Mouse (Mus musculus) CH12F3 (cell line): ENCODE data around the gene Rere.
"Not testable (repeated sequence)": the region's sequence is repeated elsewhere in the genome, so short reads cannot be mapped to it uniquely, and the experiment has no call there.

ENCODE experiments used
- in situ Hi-C: fragments of 300-500 bp; cut with MboI; formaldehyde crosslinking; loops from 2 replicates; pipeline ENCODE4 v1.14.3; 2020; ENCODE audit warnings: low sequenced_read_pairs

Gene Rere

DNA sequence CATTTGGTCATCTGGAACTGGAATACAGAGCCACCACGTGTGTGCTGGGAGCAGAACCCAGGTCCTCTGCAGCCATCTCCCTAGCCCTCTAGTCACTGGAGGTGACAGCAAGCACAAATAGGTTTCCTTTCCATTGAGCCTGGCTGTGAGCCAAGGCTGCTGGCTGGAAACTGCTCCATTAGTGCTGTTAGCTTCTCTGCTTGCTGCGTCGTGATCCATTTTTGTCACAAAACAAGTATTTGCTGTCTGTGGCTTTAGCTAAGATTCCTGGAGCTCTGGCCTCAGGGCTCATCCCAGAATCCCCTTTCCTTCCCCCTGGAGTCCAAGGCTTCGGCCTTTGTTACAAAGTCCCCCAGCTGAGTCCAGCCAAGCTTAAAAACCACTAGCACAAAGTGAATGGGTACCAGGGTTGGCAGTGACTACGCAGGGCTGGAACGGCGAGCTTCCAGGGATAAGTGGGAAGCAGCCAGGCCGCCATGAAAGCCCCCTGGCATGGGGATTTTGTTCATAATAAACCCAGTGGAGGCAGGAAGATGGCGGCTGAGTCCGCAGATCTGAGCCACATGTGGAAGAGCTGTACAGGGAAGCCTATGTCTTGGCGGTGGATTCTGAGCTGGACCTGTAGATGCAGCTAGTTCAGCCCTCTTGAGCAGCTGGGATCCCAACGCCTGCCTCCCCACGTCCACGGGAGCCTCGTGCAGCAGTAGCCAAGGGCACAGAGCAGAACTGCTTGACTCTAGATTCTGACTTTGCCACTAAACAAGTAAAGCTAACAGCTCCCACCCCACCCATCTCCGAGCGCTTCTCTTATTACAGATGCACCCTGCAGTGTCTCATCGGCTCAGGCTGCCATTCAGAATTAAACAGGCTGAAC, 30.7 kb upstream of the Rere start:
- in situ Hi-C loops = no loop called here

DNA sequence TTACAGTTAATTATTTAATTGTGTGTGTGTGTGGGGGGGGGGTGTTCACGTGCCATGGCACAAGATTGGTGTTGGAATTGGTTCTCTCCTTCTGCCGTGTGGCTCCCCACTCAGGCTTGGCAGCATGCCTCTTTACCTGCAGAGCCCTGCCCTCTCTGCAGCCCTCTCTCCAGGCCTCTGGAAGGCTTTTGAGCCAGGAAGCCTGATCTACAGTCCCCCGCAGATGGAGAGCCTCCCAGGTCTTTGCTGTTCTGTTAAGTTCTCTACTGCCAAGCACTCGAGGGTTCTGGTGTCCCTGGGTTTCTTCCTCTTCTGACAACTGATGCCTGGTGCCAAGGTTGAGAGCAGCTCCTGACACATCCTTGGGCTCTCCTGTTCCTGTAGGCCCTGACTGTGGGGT, 27.0 kb upstream of the Rere start:
- in situ Hi-C loops = no loop called here

DNA sequence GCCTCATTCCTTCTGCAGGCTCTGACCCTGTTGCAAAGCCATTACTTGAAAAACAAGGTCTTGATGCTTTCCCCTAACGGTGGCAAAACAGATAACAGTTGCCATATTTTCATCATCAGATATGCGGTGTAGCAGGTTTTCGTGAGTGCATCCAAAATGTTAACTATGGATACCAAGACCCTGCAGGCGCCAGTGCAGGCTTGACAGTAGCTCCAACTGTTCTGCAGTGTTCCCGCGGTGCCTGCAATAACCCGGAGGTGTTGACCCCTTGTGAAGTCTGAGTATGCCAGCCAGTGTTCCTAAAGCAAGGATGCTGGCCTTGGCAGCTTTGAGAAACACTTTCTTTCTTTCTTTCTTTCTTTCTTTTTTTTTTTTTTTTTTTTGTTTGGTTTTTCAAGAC, 26.3 kb upstream of the Rere start:
- in situ Hi-C loops = no loop called here

DNA sequence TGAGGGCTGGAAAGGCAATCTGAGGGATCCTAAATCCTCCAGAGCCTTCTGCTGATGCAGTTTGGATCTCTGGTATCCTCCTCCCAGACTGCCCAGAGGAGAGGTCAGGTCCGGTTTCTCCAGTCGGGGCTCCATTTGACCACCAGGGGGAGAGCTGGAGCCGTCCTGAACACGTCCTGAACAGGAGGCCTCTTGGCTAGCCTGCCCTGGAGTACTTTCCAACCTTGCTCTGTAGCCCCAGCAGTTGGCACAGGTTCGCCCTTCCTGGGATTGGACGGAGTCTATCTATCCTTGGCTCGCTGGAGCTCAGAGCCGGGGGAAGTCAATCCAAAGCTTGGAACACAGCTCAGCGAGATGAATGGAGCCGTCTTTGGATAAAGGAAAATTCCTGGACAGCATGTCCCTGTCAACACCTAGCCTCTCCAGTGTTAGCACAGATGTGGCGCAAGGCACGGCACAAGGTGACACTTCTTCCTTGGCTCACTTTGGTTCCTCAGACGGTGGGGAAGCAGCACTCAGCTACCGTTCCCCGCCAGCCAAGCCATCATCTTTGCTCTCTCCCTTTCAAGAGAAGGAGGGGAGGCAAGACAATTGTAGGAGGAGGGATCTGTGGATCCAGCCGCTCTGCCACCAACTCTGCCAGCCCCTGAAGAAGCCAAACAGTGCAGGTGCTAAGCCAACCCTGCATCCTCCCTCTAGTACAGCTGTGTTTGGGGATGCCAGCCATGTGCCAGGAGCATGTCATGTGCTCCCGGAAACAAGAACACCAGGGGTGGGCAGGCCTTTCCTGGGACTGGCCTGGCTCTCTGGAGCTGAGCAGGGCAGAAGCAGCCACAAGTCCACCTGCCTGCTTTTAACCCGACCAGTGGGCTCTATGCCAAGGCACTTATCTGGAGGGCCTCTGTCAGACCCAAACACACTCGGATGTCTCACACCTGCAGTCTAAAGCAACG, 23.9 kb upstream of the Rere start:
- in situ Hi-C loops = no loop called here

DNA sequence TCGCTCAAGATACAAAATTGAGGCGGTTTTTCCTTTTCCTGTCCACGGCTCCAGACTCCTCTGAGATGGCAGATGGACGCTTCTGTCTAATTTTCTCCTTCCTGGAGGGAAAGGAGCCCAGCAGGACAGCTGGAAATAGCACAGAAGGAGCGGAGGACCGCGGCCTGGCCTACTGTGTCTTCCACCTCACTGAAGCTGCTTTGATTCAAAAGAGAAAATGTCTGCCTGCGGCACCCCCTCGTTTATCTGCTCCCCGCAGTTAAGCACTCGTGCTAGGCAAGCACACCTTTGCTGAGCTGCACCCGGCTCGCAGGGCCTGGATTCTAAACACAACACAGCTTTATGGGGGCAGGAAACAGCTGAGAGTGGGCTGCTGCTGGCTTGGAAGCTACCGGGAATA, 23.1 kb upstream of the Rere start:
- in situ Hi-C loops = no loop called here

- in situ Hi-C loops = no loop called here
These were observed 21.9 kb upstream of the Rere start for GRCm38 (mm10) chr4:150259577-150259976.

GRCm38 (mm10) chr4:150260111-150260510, 21.3 kb upstream of the Rere start:
- in situ Hi-C loops = loop anchor here (5.0 kb wide), 1 partner anchor 207 kb away; no protein-coding TSS in a partner anchor

DNA sequence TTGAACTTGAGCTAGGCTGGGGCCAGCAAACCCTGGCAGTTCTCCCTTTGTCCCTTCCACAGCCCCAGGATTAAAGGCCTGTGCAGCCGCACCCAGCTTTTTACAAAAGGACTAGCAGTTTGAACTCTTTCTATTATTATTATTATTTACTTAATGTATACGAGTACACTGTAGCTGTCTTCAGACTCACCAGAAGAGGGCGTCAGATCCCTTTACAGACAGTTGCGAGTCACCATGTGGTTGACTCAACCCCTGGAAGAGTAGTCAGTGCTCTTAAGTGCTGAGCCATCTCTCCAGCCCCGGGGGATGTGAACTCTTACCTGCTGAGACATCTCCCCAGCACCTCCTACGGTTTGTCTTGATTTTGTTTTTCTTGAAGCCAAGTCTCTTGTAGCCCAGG, 20.7 kb upstream of the Rere start:
- in situ Hi-C loops = loop anchor here (5.0 kb wide), 1 partner anchor 207 kb away; no protein-coding TSS in a partner anchor

DNA sequence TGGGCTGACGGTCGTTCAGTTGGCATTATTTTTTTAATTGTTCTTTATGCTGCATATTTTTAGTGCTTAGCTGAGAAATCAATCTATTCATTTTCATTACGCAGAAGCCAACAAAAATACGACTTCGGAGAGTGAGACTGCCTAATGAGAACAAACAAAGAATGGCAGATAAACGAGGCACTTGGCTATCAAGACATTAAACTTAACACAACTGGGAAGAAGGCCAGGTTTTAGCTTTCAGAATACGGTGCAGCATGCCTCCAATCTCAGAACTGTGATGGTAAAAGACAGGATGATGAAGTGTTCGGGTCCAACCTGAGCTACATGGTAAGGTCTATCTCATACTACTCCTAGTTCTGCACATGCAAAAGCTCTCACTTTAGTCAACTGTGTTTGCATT, 19.1 kb upstream of the Rere start:
- in situ Hi-C loops = loop anchor here (5.0 kb wide), 1 partner anchor 205 kb away; no protein-coding TSS in a partner anchor

DNA sequence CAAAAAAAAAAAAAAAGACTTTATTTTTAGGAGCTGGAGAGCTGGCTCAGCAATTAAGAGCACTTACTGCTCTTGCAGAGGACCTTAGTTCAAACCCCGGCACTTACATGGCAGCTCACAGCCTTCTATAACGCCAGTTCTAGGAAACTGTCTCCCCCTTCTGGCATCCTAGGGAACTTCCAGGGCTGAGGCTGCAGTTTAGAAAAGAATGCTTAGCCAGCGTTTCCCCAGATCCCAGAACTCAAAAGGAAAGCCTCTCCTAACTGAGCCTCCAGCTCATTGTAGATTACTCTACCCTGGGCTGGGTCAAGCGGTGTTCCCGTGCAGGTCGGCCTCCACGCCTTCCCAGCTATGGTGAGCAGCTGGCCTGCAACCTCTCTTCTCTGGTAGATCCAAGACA, 16.5 kb upstream of the Rere start:
- in situ Hi-C loops = loop anchor here (5.0 kb wide), 1 partner anchor 202 kb away; no protein-coding TSS in a partner anchor

DNA sequence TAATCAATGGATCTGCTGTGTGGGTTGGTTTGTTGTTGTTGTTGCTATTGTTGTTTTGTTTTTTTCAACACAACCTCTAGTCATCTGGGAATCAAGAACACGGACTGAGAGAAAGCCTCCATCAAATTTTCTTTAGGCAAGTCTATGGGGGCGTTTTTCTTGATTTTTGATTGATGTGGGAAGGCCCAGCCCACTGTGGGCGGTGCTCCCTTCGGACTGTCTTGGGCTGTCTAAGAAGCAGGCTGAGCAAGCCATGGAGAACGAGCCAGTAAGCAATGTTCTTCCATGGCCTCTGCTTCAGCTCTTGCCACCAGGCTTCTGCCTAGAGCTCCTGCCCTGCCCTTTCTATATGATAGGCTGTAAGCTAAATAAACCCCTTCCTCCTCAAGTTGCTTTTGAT, 16.0 kb upstream of the Rere start:
- in situ Hi-C loops = no loop called here

DNA sequence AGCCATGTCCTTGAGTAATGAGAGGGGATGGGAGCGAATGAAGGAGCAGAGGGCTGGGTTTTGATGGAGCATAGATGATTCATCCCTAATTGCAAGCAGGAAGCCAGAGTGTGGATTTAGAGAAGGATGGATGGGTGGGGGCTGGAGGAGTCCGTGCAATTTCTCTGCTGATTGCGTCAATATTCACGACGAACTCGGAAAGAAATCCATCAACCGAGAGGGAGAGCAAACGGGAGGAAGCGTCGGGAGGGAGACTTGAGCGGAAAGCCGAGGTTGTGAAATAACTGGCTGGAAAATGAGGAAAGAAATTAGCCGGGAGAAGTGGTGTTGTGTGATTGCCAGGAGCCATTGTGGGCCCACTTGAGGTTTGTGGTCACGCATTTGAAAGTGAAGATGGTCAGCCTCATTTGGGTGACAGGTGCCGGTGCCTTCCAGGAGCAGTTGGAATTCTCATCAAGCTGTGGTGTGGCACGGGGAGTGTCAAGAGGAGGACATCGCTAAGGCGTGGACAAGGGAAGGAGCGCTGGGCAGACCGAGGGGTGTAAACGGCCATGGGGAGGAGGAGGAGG, 14.7 kb upstream of the Rere start:
- in situ Hi-C loops = no loop called here

DNA sequence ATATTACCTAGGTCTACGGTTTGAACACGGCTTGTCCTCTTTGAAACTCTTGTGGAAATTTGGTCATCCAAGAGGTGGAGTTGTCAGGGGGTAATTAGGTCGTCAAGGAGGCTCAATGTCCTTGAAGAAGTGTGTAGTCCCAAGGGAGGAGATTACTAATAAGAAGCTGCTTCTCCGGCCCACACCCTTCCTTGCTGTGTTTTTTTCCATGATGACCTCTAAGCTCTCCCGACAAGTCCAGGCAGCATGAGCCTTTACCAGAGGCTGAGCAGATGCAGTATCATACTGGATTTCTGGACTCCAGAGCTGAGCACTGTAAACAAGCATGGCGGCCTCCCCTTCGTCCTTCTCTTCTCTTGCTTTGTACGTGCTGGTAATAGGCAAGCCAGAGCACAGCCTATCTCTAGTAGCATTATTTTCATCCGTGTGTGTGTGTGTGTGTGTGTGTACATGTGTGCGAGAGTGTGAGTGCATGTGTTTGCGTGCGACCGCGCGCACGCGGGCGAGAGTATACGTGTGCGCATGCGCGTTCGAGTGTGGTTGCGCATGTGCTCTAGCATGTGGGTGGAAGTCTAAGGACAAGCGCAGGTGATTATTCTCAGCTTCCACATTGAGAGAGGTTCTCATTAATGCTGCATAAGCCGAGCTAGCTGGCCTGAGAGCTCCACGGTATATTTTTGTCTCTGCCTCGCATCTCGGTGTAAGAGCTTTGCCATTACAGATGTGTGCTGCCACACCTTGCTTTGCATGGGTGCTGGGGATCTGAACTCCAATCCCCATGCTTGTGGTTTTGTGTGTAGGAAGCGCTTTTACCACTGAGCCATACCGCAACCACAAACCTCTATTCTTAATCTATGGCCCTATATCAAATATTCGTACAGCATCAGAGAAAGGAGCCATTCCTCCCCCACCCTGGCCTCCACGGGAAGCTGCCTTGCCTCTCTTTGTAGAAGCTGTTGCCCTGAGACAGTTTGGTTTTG, 12.5 kb upstream of the Rere start:
- in situ Hi-C loops = no loop called here

GRCm38 (mm10) chr4:150269679-150270078, 11.8 kb upstream of the Rere start:
- in situ Hi-C loops = no loop called here

GRCm38 (mm10) chr4:150270718-150271117, 10.7 kb upstream of the Rere start:
- in situ Hi-C loops = not testable (repeated sequence)

- in situ Hi-C loops = no loop called here
These were observed 8.7 kb upstream of the Rere start for GRCm38 (mm10) chr4:150272725-150273124.

- in situ Hi-C loops = no loop called here
These were observed 5.9 kb upstream of the Rere start for GRCm38 (mm10) chr4:150275531-150275930.

- in situ Hi-C loops = not testable (repeated sequence)
These were observed 2.1 kb upstream of the Rere start for GRCm38 (mm10) chr4:150279336-150279735.

- in situ Hi-C loops = no loop called here
These were observed 1.4 kb upstream of the Rere start for GRCm38 (mm10) chr4:150280002-150280401.

GRCm38 (mm10) chr4:150280459-150280858, 987 bp upstream of the Rere start:
- in situ Hi-C loops = no loop called here
